Mouse (Mus musculus) T-helper 2 cell (primary cell): Measurements from ENCODE around the gene Epha1.

ENCODE experiments used
- in situ Hi-C: fragments of 300-600 bp; cut with MboI, MseI; formaldehyde crosslinking; loops from one replicate; pipeline ENCODE4 v1.15.1; 2025; ENCODE audit warnings: high pct_unique_total_duplicates

Epha1 gene

GRCm38 (mm10) chr6:42355366-42355765, 17.7 kb downstream of the Epha1 start:
- in situ Hi-C loops = no loop called here

- in situ Hi-C loops = no loop called here
Measured at GRCm38 (mm10) chr6:42354076-42355019, 18.7 kb downstream of the Epha1 start.

- in situ Hi-C loops = no loop called here
Measured at GRCm38 (mm10) chr6:42353180-42353579, 19.9 kb downstream of the Epha1 start.

- in situ Hi-C loops = no loop called here
Measured at GRCm38 (mm10) chr6:42352486-42352846, 20.6 kb downstream of the Epha1 start.

- in situ Hi-C loops = no loop called here
Measured at GRCm38 (mm10) chr6:42351776-42352485, 21.1 kb downstream of the Epha1 start.

GRCm38 (mm10) chr6:42350968-42351775, 21.9 kb downstream of the Epha1 start:
- in situ Hi-C loops = no loop called here

GRCm38 (mm10) chr6:42350021-42350967, 22.8 kb downstream of the Epha1 start:
- in situ Hi-C loops = no loop called here

- in situ Hi-C loops = no loop called here
Measured at GRCm38 (mm10) chr6:42349426-42350020, 23.5 kb downstream of the Epha1 start, which contains the start of gene Zyx. Gene Zyx (plus strand): TSS chr6:42349630.

GRCm38 (mm10) chr6:42349006-42349425, 24.1 kb downstream of the Epha1 start:
- in situ Hi-C loops = no loop called here

- in situ Hi-C loops = no loop called here
Measured at GRCm38 (mm10) chr6:42348281-42349005, 24.6 kb downstream of the Epha1 start.

- in situ Hi-C loops = no loop called here
Measured at GRCm38 (mm10) chr6:42344255-42344654, 28.8 kb downstream of the Epha1 start.

- in situ Hi-C loops = no loop called here
Measured at GRCm38 (mm10) chr6:42343361-42344120, 29.5 kb downstream of the Epha1 start.

GRCm38 (mm10) chr6:42342171-42342570, 30.9 kb downstream of the Epha1 start:
- in situ Hi-C loops = no loop called here

GRCm38 (mm10) chr6:42339981-42340380, 33.1 kb downstream of the Epha1 start:
- in situ Hi-C loops = no loop called here

GRCm38 (mm10) chr6:42339189-42339588, 33.9 kb downstream of the Epha1 start:
- in situ Hi-C loops = no loop called here

- in situ Hi-C loops = no loop called here
Measured at GRCm38 (mm10) chr6:42330946-42331345, 42.1 kb downstream of the Epha1 start.

- in situ Hi-C loops = no loop called here
Measured at GRCm38 (mm10) chr6:42330216-42330615, 42.9 kb downstream of the Epha1 start.

GRCm38 (mm10) chr6:42328757-42329156, 44.3 kb downstream of the Epha1 start:
- in situ Hi-C loops = no loop called here

- in situ Hi-C loops = no loop called here
Measured at GRCm38 (mm10) chr6:42326509-42326908, 46.6 kb downstream of the Epha1 start.
